Mouse (Mus musculus) hindbrain, embryonic 13.5 days (tissue): ENCODE measurements around the gene Stk10. TPM values are rescaled to one million over a fixed set of nuclear protein-coding genes. Genes with fewer than 3 reads are reported as not detected.
A peak's percentile ranks its signal among the peaks of the same experiment; 100 is the strongest.

Experiments used
- ATAC-seq: fragments of 200-750 bp; cut with Nextera tagmentation; 2 replicates; pipeline ENCODE4 v1.8.0; 2017; ENCODE audit warnings: moderate TSS enrichment; ENCODE audit not compliant: low FRiP score
- H3K27ac ChIP-seq: fragments of 300-500 bp; sonication (generic); 2 replicates; pipeline ENCODE4 v1.5.1; 2015; ENCODE audit warnings: inconsistent platforms, mild to moderate bottlenecking, moderate library complexity
- H3K27me3 ChIP-seq: fragments of 300-500 bp; sonication (generic); 2 replicates; pipeline ENCODE4 v1.6.1; 2015; ENCODE audit warnings: mild to moderate bottlenecking, inconsistent platforms
- H3K36me3 ChIP-seq: fragments of 300-500 bp; sonication (generic); 2 replicates; pipeline ENCODE4 v1.6.1; 2015; ENCODE audit warnings: mild to moderate bottlenecking, inconsistent platforms
- H3K4me1 ChIP-seq: fragments of 300-500 bp; sonication (generic); replicated peaks from 2 replicates; pipeline ENCODE4 v1.6.1; 2015; ENCODE audit warnings: inconsistent platforms
- H3K4me2 ChIP-seq: fragments of 300-500 bp; sonication (generic); 2 replicates; pipeline ENCODE4 v1.6.1; 2015; ENCODE audit warnings: inconsistent platforms, mild to moderate bottlenecking, moderate library complexity
- H3K4me3 ChIP-seq: fragments of 300-500 bp; sonication (generic); 2 replicates; pipeline ENCODE4 v1.5.1; 2015; ENCODE audit warnings: mild to moderate bottlenecking, inconsistent platforms
- H3K9ac ChIP-seq: fragments of 300-500 bp; sonication (generic); 2 replicates; pipeline ENCODE4 v1.6.1; 2015; ENCODE audit warnings: mild to moderate bottlenecking, inconsistent platforms
- H3K9me3 ChIP-seq: fragments of 300-500 bp; sonication (generic); 2 replicates; pipeline ENCODE4 v1.6.1; 2016; ENCODE audit warnings: inconsistent platforms
- WGBS: fragments of 180-500 bp; shearing (Covaris S2); methylation state at CpG from one replicate; pipeline ENCODE4 v1.1.7; 2015; 5-methylcytosine and 5-hydroxymethylcytosine counted together
- polyA plus RNA-seq: library from polyadenylated mRNA; unstranded; fragments of >200 nt; fragmentation: Nextera tagmentation; extraction: Ambion mirVana; gene quantifications from 2 replicates; pipeline ENCODE4 v1.2.1, GENCODE M21; 2015

Stk10 gene
- polyA plus RNA-seq: 2.1 TPM in 2 replicates

GRCm38 (mm10) chr11:32532765-32533481, at the start of gene Stk10:
Gene Stk10 (plus strand): TSS chr11:32533305.
- peak within 1 kb of the TSS; percentile 96 for H3K4me2 ChIP-seq
- peak; percentile 93 for ATAC-seq
- under 1% methylated on average over 64 of the region's 82 CpGs for WGBS
- peak within 1 kb of the TSS; percentile 80 for H3K9ac ChIP-seq
- H3K9me3 ChIP-seq: no peaks in the 10 kb centered on the region
- H3K27me3 ChIP-seq: peaks cover 19% of the 10 kb centered on the region
- peaks cover 8% of the 10 kb centered on the region for H3K36me3 ChIP-seq
- H3K27ac ChIP-seq: no peak within 1 kb of the TSS
- peaks cover 40% of the 10 kb centered on the region for H3K4me1 ChIP-seq
- peak within 1 kb of the TSS; percentile 69 for H3K4me3 ChIP-seq

- no peaks in the 10 kb centered on the region for H3K4me1 ChIP-seq
- no peak overlapping the region for H3K9ac ChIP-seq
- H3K4me2 ChIP-seq: no peak overlapping the region
- no peak for ATAC-seq
- no peaks in the 10 kb centered on the region for H3K36me3 ChIP-seq
- 83% methylated on average over 3 of the region's 3 CpGs for WGBS
- H3K27me3 ChIP-seq: no peaks in the 10 kb centered on the region
- H3K4me3 ChIP-seq: no peak overlapping the region
- no peaks in the 10 kb centered on the region for H3K9me3 ChIP-seq
- no peak overlapping the region for H3K27ac ChIP-seq
Observed at GRCm38 (mm10) chr11:32485290-32485689, 47.8 kb upstream of the Stk10 start.

GRCm38 (mm10) chr11:32486621-32487020, 46.5 kb upstream of the Stk10 start:
- Histone ChIP-seq H3K9ac (no peak overlapping the region), H3K4me2 (no peak overlapping the region), H3K4me1 (no peaks in the 10 kb centered on the region), H3K36me3 (no peaks in the 10 kb centered on the region), H3K9me3 (no peaks in the 10 kb centered on the region), H3K4me3 (no peak overlapping the region), H3K27ac (no peak overlapping the region), H3K27me3 (no peaks in the 10 kb centered on the region)
- 74% methylated on average over 3 of the region's 3 CpGs for WGBS
- no peak for ATAC-seq

- 92% methylated on average over 3 of the region's 3 CpGs for WGBS
- H3K27ac ChIP-seq: no peak overlapping the region
- no peak overlapping the region for H3K4me2 ChIP-seq
- H3K36me3 ChIP-seq: no peaks in the 10 kb centered on the region
- H3K4me3 ChIP-seq: no peak overlapping the region
- no peak overlapping the region for H3K9ac ChIP-seq
- no peaks in the 10 kb centered on the region for H3K9me3 ChIP-seq
- no peaks in the 10 kb centered on the region for H3K27me3 ChIP-seq
- ATAC-seq: no peak
- H3K4me1 ChIP-seq: no peaks in the 10 kb centered on the region
Observed at GRCm38 (mm10) chr11:32487501-32487900, 45.6 kb upstream of the Stk10 start.

- Histone ChIP-seq H3K27me3 (no peaks in the 10 kb centered on the region), H3K9ac (no peak overlapping the region), H3K4me3 (no peak overlapping the region), H3K9me3 (no peaks in the 10 kb centered on the region), H3K36me3 (no peaks in the 10 kb centered on the region), H3K4me1 (no peaks in the 10 kb centered on the region), H3K27ac (no peak overlapping the region), H3K4me2 (no peak overlapping the region)
- ATAC-seq: no peak
Observed at GRCm38 (mm10) chr11:32488344-32488743, 44.8 kb upstream of the Stk10 start.

- WGBS: 88% methylated on average over 5 of the region's 5 CpGs
- H3K27me3 ChIP-seq: no peaks in the 10 kb centered on the region
- H3K4me3 ChIP-seq: no peak overlapping the region
- H3K36me3 ChIP-seq: no peaks in the 10 kb centered on the region
- no peak overlapping the region for H3K9ac ChIP-seq
- H3K4me1 ChIP-seq: no peaks in the 10 kb centered on the region
- H3K27ac ChIP-seq: no peak overlapping the region
- no peaks in the 10 kb centered on the region for H3K9me3 ChIP-seq
- ATAC-seq: no peak
- no peak overlapping the region for H3K4me2 ChIP-seq
Observed at GRCm38 (mm10) chr11:32488808-32489670, 44.1 kb upstream of the Stk10 start.

- H3K27me3 ChIP-seq: no peaks in the 10 kb centered on the region
- no peak overlapping the region for H3K9ac ChIP-seq
- WGBS: 98% methylated on average over 2 of the region's 2 CpGs
- H3K4me1 ChIP-seq: no peaks in the 10 kb centered on the region
- no peak overlapping the region for H3K27ac ChIP-seq
- ATAC-seq: no peak
- no peaks in the 10 kb centered on the region for H3K36me3 ChIP-seq
- no peak overlapping the region for H3K4me3 ChIP-seq
- no peaks in the 10 kb centered on the region for H3K9me3 ChIP-seq
- no peak overlapping the region for H3K4me2 ChIP-seq
Observed at GRCm38 (mm10) chr11:32491079-32491478, 42.0 kb upstream of the Stk10 start.

- H3K9me3 ChIP-seq: no peaks in the 10 kb centered on the region
- H3K27ac ChIP-seq: no peak overlapping the region
- no peak overlapping the region for H3K9ac ChIP-seq
- H3K27me3 ChIP-seq: no peaks in the 10 kb centered on the region
- no peaks in the 10 kb centered on the region for H3K36me3 ChIP-seq
- H3K4me1 ChIP-seq: no peaks in the 10 kb centered on the region
- ATAC-seq: no peak
- no peak overlapping the region for H3K4me3 ChIP-seq
- no peak overlapping the region for H3K4me2 ChIP-seq
Observed at GRCm38 (mm10) chr11:32493312-32493711, 39.8 kb upstream of the Stk10 start.

- Histone ChIP-seq H3K27me3 (no peaks in the 10 kb centered on the region), H3K4me1 (peaks cover 5% of the 10 kb centered on the region; the same call in 1 of the 2 replicates), H3K9ac (no peak overlapping the region), H3K9me3 (no peaks in the 10 kb centered on the region), H3K36me3 (peaks cover 4% of the 10 kb centered on the region), H3K4me2 (no peak overlapping the region), H3K27ac (no peak overlapping the region), H3K4me3 (no peak overlapping the region)
- no peak for ATAC-seq
- WGBS: 90% methylated on average over 2 of the region's 2 CpGs
Observed at GRCm38 (mm10) chr11:32495283-32495682, 37.8 kb upstream of the Stk10 start.

GRCm38 (mm10) chr11:32498757-32499535, 34.2 kb upstream of the Stk10 start:
- Histone ChIP-seq H3K9me3 (no peaks in the 10 kb centered on the region), H3K4me1 (peaks cover 5% of the 10 kb centered on the region; the same call in 1 of the 2 replicates), H3K4me3 (no peak overlapping the region), H3K4me2 (no peak overlapping the region), H3K36me3 (peaks cover 13% of the 10 kb centered on the region), H3K27ac (no peak overlapping the region), H3K9ac (no peak overlapping the region), H3K27me3 (no peaks in the 10 kb centered on the region)
- ATAC-seq: no peak
- WGBS: 79% methylated on average over 7 of the region's 7 CpGs

GRCm38 (mm10) chr11:32499931-32500330, 33.2 kb upstream of the Stk10 start:
- WGBS: 98% methylated on average over 4 of the region's 4 CpGs
- Histone ChIP-seq H3K4me2 (no peak overlapping the region), H3K27ac (no peak overlapping the region), H3K4me3 (no peak overlapping the region), H3K27me3 (no peaks in the 10 kb centered on the region), H3K9me3 (no peaks in the 10 kb centered on the region), H3K36me3 (peaks cover 14% of the 10 kb centered on the region), H3K9ac (no peak overlapping the region), H3K4me1 (peaks cover 5% of the 10 kb centered on the region; the same call in 1 of the 2 replicates)
- no peak for ATAC-seq

- Histone ChIP-seq H3K36me3 (peaks cover 14% of the 10 kb centered on the region), H3K9ac (no peak overlapping the region), H3K4me3 (no peak overlapping the region), H3K4me1 (peaks cover 1% of the 10 kb centered on the region; the same call in 1 of the 2 replicates), H3K4me2 (no peak overlapping the region), H3K27me3 (no peaks in the 10 kb centered on the region), H3K9me3 (no peaks in the 10 kb centered on the region), H3K27ac (no peak overlapping the region)
- no peak for ATAC-seq
- 98% methylated on average over 2 of the region's 2 CpGs for WGBS
Observed at GRCm38 (mm10) chr11:32503711-32504110, 29.4 kb upstream of the Stk10 start.
